Mouse (Mus musculus) layer of hippocampus, adult 9-10 months (tissue): Measurements from ENCODE around the gene Etnk2.
"Not testable (repeated sequence)": the region's sequence is repeated elsewhere in the genome, so short reads cannot be mapped to it uniquely, and the experiment has no call there.

Source experiments
- DNase-seq: peaks from one replicate; pipeline ENCODE4 v3.0.0; 2022; ENCODE audit warnings: low spot score

Gene Etnk2

GRCm38 (mm10) chr1:133363276-133364021, at the start of gene Etnk2:
TSS of gene Etnk2 (plus strand) at chr1:133363572.
- DNase-seq: no peak

DNA sequence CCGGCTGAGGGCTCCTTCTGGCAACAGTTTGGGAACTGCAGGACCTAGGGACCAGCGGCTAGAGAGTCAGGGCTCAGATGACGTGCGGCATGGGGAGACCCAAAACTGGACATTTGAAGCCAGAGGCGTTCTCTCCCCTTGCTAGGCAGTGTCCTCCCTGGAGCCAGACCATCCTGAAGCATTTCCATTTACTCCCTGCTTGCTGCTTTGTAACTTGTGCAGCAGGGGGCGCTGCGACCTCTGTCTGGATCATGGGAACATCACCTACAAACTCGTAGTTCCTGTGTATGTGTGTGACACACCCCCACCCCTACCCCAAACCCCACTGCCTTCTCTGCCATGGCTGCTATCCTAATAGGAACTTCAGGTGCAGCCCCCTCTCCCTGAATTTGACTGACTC, 49.0 kb upstream of the Etnk2 start:
- no peak for DNase-seq

DNA sequence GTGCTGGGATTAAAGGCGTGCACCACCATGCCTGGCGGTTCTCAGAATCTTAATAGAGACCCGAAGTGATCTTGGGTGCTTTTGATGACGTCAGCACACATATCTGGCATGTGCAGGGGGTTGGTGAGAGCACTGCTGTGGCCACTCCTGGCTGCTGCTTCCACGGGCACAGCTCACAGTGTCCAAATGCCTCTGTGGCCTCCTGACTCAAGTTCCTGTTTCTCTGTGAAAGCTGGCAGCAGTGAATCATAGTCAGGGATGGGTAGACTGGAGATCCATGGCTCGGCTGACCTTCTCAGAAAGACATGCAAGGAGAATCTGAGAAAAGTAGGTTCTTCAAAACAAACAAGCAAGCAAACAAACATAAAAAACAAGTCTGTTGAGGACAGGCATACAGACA, 47.6 kb upstream of the Etnk2 start:
- no peak for DNase-seq

DNA sequence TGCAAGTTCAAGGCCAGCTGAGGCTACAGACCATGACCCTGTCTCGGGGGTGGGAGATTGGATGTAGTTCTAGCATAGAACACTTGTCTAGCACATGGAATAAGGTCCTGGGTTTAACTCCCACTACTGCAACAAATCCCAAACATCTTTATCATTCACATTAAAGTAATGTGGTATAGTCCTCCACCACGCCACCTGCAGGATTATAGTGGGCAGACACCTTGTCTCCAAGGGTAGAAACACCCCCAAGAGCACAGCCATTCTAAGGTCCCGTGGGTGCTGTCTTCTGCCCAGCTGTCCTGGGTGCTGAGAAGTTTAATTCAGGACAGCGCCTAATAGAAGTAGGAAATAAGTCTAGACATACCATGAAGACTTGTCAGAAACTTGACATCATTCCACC, 46.8 kb upstream of the Etnk2 start:
- DNase-seq: no peak

DNA sequence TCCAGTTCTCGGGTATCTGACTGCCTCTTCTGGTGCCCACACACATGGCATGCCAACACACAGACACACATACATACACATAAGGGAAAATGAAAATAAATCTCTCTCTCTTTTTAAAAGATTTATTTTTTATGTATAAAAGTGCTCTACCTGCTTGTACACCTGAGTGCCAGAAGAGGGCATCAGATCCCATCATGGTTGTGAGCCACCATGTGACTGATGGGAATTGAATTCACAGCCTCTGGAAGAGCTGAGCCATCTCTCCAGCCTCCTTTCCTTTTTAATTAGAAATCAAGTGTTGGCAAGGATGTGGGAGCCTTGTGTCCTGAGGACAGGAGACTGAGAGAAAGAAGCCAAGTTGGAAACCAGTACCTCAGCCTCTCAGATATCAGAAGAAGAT, 46.2 kb upstream of the Etnk2 start:
- DNase-seq: no peak

- DNase-seq: no peak
These were observed 42.0 kb upstream of the Etnk2 start, which contains the start of gene Kiss1 for GRCm38 (mm10) chr1:133321267-133321925. TSS of gene Kiss1 (plus strand) at chr1:133321875.

DNA sequence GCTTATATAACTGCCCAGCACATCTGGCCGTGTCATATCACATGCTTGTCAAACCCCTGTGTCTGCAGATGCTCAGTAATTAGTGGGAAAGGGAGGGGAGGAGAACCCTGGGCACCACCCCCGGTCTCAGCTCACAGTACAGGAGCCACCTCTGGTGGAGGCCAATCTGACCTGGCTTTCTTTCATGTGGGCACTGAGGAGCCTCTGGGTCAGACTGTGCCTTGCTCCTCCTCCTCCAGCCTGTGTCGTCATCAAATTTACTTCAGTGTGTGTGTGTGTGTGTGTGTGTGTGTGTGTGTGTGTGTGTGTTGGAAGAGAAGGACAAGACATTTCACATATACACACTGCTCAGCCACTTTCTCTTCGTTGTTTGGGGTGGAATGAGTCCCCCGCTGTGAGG, 40.0 kb upstream of the Etnk2 start:
- DNase-seq: no peak

DNA sequence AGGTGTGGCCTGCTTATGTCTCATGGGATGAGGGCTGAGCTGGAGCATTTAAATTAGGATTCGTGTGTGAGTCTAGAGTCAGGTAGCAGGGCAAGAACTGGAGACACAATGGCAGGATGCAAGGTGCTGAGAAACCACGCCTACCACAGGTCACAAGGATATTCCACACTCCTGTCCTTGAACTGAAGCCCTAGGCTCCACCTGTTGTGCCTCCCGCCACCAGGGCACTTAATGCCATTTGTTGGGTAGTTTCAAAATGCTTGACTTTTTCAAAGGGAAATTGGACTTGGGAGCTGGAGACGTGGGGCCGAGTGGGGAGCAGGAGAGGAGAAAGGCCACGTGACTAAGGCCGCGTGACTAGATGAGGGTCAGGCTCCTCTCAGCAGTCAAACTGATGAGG, 37.4 kb upstream of the Etnk2 start:
- no peak for DNase-seq

DNA sequence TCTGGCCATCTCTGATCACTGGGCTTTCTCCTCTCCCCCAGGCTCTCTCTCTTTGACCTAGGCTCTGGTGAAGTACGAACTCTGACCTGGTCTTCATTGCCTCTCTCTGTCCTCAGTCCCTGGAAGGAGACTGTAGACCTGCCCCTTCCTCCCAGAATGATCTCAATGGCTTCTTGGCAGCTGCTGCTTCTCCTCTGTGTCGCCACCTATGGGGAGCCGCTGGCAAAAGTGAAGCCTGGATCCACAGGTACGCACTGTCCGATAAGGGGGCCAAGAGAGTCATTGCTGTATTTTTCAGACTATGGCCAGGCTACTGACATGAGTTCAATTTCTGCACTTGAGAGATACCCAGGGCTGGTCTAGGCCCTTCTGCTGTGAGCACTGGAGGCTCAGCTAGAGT, 36.3 kb upstream of the Etnk2 start:
- DNase-seq: no peak

GRCm38 (mm10) chr1:133328299-133328795, 35.0 kb upstream of the Etnk2 start:
- no peak for DNase-seq

DNA sequence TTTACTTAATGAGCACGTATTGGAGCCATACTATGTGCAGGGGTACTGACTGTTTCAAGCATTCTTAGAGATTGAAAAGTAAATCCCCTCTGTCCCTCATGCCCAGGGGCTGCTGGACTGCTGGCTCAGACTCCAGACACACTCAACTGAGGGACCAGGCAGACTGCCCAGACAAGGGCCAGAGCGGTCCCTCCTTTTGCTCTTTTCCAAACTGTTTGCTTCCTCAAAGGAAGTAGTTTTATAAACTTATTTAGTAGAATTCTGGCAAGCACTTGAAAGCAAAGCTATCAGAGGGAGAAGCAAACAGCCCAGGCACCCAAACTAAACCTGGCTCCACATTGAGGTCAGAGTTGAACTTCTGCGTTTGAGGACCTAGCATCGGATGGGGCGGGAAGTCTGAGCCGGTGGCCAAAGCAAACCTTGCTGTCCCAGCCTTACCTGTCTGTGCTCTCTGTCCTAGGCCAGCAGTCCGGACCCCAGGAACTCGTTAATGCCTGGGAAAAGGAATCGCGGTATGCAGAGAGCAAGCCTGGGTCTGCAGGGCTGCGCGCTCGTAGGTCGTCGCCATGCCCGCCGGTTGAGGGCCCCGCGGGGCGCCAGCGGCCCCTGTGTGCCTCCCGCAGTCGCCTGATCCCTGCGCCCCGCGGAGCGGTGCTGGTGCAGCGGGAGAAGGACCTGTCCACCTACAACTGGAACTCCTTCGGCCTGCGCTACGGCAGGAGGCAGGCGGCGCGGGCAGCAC, 34.3 kb upstream of the Etnk2 start:
- no peak for DNase-seq

DNA sequence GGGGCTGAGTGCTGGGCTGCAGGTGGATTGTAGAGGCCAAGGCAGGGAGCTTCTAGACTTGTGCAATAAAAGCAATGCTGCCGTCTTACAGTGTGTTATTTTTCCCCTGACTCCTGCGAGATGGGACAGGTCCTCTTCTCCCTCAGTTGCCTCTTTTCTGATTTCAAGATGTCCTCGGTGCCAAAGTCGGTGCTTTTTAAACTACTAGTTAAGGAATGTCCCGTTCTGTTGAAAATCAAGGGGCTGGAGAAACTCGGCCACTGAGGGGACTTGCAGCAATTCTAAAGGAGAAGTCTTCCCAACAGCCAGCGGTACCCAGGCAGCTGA, 33.8 kb upstream of the Etnk2 start:
- no peak for DNase-seq

GRCm38 (mm10) chr1:133331142-133331541, 32.2 kb upstream of the Etnk2 start:
- no peak for DNase-seq

DNA sequence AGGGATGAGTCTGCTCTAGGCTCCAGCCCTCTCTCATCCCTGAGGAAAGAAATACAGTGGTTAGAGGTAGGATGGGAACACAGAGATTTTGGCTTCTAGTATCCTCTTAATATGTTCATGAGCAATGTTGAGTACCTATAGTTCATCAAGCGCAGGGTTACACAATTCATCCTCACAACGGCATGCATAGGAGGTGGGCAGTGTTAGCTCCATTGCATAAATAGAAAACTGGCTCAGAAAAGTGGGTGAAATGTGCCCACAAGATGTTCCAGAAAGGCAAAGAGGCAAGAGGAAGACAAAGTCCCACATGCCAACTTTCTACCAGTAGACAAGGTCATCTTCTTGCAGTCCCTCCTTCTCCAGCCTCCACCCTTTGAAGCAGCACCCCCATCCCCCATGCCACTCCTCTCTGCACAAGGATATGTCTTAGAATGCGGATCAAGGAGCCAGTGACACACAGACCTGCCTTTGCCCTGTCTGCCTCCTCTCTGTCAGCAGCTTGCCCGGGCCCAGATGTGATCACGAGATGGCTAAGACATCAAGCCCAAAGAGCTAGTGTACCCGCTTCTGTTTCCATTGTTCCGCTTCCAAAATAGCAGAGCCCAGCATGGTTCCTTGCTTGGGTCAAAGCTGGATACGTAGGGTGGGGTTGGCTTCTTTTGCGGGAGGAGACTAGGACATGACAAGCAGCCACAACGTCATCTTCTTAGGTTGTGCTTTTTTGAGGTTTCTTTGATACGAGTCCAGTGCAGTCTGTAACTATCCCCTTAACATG, 30.5 kb upstream of the Etnk2 start:
- DNase-seq: no peak

DNA sequence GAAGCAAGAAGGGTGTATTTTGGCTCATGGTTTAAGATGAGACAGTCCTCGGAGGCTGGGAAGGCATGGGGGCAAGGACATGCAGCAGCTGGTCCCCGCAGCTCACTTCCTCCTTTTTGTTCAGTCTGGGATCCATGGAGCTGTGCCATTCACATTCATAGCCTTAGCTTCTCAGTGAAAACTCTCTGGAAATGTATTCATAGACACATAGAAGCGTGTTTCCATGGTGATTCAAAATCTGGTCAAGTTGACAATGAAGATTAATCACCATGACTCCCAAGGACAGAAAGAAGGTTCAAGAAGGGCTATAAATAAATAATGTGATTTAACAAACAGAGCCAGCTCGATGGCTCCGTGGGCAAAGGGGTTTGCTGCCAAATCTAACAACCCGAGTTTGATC, 29.4 kb upstream of the Etnk2 start:
- DNase-seq: no peak

DNA sequence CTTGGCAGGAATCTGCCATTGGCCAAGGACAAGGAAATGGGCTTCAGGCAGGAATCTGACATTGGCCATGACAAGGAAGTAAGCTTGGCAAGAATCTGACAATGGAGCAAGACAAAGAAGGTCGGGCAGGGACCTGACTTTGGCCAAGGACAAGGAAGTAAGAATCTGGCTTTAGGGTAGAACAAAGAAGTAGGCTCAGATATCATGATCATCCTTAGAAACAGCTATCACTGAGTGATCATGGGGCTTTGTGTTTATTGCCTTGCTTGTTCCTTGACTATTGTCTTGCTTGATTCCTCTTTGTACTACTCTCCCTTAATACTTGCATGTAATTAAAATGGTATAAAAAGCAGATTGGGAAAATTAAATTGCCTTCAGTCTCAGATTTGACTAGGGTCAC, 23.0 kb upstream of the Etnk2 start:
- not testable (repeated sequence) for DNase-seq

- no peak for DNase-seq
These were observed 19.0 kb upstream of the Etnk2 start for GRCm38 (mm10) chr1:133344357-133344756.

DNA sequence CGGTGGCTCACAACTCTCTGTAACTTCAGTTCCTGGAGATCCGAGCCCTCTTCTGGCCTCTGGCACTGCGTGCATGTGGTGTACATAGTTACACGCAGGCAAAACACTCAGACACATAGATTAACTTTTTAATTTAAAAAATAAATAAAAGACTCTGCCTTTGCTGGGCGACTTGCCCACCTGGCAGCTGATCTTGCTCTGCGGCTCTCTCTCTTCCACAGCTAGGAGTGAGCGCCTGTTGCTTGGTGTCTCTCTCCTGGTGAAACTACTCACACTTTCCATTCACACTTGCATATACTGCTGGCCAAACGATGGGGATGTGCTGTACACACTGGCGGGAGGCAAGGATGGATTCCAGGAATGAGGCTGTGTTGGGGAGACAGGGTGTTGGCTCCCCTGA, 16.8 kb upstream of the Etnk2 start:
- DNase-seq: no peak

DNA sequence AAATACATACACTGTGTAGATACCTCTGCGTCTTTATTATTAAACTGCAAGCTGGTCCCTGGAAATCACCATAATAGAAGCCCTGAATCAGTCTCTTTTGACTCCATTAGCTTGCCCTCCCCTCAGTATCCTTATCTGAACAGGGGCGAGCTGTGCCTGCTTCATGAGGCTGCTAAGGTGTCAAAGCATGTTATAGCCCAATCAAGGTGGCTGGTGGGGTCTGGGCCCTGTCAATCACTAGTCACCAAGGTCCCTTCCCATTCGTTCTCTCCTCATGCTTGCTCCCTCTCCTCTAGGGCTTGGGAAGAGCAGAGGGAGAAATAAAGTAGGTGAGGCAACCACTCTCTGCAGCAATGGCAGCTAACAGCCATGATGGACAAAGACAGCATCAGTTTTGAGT, 16.1 kb upstream of the Etnk2 start:
- DNase-seq: no peak

GRCm38 (mm10) chr1:133347693-133348520, 15.5 kb upstream of the Etnk2 start:
- DNase-seq: no peak

- DNase-seq: no peak
These were observed 13.2 kb upstream of the Etnk2 start, which contains the start of gene Ren1 for GRCm38 (mm10) chr1:133350210-133350609. TSS of gene Ren1 (plus strand) at chr1:133350510.
